Mouse (Mus musculus) mesoderm, embryonic 11.5 days (tissue): ENCODE data around the gene Eno3.
A peak's percentile ranks its signal among the peaks of the same experiment; 100 is the strongest.

Experiments
- DNase-seq: peaks from one replicate; pipeline ENCODE4 v3.0.0-alpha.2; 2012; ENCODE audit warnings: low read depth, low spot score

Eno3 gene

GRCm38 (mm10) chr11:70656456-70656927, 510 bp upstream of the Eno3 start:
- peak; percentile 64 for DNase-seq

DNA sequence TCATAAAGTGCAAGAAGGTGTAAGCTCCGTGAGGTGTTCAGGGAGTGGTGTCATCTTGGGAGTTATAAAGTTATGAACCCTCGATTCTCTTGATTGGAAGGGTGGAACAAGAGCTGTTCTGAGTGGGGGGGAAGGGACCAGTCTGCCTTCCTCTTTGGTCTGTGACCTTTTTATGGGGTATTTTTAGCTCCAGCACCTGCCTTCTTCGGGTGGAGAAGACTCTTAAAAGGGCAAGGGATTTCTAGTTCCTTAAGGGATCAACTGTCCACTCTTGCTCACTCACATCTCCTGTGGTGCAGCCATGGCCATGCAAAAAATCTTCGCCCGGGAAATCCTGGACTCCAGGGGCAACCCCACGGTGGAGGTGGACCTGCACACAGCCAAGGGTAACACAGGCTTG, 571 bp downstream of the Eno3 start:
- DNase-seq, result no peak

DNA sequence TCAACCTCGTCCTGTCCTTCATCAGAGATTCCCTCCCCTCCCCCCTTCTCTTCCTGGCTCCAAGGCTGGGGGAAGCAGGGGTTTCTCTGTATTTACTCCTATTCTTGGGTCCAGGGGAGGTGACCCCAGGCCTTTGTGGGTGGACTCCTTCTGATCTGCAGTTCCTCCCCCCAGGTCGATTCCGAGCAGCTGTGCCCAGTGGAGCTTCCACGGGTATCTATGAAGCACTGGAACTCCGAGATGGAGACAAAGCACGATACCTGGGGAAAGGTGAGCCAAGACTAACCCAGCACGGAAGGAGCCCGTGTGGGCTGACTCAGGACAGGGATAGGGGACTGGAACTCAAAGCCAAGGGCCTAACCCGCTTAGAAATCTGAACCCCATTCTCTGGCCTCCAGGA, 989 bp downstream of the Eno3 start:
- no peak for DNase-seq

DNA sequence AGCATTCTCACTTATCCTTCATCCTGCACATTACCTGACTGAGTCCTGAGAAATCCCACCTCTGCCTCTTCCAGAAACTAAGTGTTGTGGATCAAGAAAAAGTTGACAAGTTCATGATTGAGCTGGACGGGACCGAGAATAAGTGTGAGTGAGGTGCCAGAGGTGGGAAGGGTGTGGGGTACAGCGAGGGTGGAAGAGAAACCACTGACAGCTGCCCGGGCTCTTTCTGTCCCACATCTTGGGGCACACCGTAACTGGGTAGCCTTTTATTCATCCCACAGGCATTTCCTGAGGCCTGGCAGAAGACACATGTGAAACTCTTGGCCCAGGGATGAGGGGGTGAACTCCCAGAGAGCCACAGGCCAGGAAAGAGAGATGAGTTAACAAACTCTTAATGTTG, 1.5 kb downstream of the Eno3 start:
- no peak for DNase-seq

DNA sequence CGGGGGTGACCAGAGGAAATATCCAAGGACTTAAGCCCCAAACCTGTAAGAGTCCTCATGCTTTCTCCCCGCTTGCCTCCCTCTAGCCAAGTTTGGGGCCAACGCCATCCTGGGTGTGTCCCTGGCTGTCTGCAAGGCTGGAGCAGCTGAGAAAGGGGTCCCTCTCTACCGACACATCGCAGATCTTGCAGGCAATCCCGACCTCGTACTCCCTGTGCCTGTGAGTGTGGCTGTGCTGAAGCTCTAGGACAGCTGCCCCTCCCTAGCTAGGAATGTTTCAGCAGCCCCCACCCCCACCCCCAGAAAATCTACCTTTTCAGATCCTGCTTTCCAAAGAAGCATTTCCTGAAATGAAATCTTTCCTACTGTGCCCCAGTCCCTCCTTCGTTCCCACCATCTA, 1.9 kb downstream of the Eno3 start:
- DNase-seq, result no peak

DNA sequence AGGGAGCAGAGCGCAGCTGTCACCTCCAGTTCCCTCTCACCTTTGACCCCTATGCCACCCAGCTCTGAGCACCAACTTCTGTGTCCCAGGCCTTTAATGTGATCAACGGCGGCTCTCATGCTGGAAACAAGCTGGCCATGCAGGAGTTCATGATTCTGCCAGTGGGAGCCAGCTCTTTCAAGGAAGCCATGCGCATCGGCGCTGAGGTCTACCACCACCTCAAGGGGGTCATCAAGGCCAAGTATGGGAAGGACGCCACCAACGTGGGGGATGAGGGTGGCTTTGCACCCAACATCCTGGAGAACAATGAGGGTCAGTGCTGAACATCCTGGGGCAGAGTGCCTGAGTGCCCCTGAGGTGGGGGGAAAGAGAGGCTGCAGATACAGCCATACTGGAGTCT, 3.6 kb downstream of the Eno3 start:
- no peak for DNase-seq

DNA sequence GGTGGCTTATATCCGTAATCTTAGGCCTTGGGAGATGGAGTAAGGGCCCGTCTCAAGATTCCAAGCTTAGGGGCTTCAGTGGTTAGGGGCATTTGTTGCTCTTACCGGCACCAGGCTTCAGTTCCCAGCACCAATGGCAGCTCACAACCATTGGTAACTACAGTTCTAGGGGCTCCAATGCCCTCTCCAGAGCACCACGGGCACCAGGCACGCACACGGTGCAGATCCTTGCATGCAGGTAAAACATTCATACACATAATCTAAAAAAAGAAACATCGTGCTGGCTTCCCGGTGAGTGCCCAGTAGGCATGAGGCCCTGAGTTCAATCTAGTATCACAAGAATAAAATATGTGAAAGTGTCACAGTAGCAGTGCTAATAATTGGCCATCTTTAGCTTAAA, 6.1 kb downstream of the Eno3 start:
- no peak for DNase-seq

GRCm38 (mm10) chr11:70663957-70664356, 7.0 kb downstream of the Eno3 start:
- no peak for DNase-seq

DNA sequence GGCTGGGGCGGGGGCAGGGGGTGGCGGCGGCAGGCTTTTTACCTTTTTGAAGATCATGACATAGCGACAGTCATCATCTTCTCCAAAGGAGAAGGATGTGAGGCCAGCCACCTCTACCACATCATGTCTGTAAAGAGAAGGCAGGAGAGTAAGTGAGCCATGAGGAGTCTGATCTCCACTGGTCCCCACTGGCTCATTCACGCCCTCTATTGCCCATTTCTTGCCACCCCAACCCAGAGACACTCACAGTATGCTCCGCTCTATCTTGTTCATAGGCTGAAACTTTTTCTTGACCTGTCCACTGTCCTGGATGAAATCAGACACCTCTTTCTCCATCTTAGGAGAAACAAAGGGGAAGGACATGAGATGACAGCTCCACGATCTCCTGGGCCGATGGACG, 7.7 kb downstream of the Eno3 start:
- no peak for DNase-seq

DNA sequence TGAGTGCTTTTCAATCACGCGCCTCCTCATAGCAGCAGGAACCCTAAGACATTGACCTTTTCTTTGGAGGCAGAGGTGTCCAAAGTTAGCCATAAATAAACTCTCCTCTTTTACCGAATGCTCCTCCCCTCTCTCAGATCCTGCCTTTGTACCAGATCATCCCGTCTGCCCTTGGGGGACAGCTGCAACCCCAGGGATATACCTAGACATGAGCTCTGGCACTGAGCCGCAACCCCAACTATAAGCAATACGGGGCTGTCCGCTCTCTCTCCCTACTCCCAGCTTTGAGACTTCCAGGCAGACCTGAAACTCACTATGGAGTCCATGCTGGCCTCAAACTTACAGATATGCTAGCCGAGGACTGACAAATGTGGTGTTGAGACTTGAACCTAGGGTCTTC, 9.7 kb downstream of the Eno3 start:
- DNase-seq, result no peak

DNA sequence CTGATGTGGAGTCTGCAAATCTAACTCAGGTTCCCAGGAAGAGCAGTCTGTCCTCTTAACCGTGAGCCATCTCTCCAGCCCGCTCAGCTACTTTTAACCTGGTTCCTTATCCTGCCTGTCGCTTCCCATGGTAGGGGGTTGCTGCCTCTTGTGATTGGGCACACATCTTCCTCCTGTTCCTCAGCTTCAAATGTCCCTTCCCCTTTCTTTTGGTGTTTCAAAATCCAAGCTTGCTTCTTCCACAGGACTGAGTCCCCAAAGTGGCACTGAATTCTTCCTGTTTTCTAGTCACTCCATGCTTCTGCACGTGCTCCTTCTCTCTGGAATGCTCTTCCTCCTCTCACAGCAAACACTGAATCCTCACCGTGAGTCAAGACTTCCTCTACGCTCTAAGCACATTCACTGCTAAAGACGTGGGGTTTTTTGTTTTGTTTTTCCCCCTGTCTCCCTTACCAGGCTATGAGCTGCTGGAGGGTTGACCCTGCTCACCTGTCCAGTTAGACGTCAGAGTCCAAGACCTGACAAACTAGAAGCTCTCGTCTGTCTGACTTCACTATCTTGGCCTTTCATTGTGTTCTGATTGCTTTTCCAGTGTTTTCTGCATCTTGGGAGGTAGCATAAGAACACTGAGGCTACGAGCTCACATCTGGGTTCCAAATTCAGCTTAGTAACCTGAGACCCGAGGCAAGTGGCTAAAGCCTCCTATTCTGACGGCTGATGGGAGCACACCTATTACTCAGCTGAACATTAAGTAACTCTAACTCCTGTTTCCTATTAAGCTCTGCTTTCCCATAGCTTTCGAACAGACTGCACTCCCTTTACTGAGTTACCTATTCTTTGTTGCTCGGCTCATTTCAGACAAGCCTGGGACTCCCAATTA, 10.5 kb downstream of the Eno3 start:
- no peak for DNase-seq

GRCm38 (mm10) chr11:70668335-70668770, 11.4 kb downstream of the Eno3 start:
- DNase-seq, result no peak

- DNase-seq, result peak; percentile 99
Measured at GRCm38 (mm10) chr11:70668771-70669505, 11.9 kb downstream of the Eno3 start, which contains the start of gene Spag7. Gene Spag7, minus strand, starts transcription at chr11:70669416.

DNA sequence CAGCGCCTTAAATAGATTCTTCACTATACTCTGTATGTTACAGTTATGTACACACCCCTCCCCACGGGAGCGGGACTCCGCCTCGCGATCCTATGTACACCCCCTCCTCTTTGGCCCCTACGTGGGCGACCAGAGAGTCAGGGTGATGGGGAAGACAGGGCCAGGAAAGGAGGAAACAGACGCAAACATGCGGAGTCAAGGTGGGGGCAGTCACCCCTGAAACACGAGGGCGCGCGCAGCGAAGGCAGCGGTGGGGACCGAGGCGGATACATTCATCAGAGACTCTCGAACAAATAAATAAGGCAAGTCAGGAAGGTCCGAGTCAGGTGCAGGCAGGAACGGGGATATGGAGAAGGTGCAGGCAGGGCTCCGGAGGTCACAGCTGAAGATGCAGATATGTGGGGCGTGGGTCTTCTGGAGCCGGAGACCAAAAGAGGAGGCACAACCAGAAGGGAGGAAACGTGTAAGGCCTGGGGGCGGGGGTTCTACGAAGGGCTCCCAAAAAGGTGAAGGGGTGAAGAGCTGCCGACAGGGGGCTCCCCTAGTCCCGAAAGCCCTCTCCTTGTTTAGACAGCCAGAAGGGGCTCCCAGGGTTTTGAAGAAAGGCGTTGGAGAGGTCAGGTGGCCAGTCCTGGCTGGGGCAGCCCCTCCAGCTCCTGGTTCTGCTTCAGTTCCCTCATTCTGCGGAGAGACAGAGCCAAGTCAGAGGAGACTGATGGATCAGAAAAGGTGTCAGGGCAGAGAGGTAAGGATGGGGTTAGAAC, 12.8 kb downstream of the Eno3 start:
- peak; percentile 83 for DNase-seq

DNA sequence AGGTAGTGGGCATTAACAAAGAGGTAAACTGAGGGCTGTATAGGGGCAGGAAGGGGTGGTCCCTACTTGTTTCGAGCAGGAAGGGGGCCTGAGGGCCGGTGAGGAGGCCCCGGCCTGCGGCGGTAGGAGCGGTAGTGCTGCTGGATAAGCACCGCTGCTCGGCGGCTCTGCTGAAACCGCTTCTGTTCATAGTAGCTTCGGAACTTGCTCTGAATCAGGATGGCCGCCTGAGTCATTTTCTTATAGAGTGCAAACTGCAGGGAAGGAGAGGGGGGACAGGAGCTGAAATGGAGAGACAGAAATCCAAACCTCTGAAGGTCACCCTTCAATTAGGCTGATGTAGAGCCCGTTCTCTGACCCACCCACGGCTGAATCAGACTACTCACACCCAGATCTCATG, 13.5 kb downstream of the Eno3 start:
- no peak for DNase-seq

- no peak for DNase-seq
Measured at GRCm38 (mm10) chr11:70671333-70672047, 14.5 kb downstream of the Eno3 start.

- no peak for DNase-seq
Measured at GRCm38 (mm10) chr11:70674014-70674413, 17.0 kb downstream of the Eno3 start.

GRCm38 (mm10) chr11:70674501-70674900, 17.5 kb downstream of the Eno3 start:
- DNase-seq, result no peak

GRCm38 (mm10) chr11:70678092-70678491, 21.1 kb downstream of the Eno3 start:
- no peak for DNase-seq

DNA sequence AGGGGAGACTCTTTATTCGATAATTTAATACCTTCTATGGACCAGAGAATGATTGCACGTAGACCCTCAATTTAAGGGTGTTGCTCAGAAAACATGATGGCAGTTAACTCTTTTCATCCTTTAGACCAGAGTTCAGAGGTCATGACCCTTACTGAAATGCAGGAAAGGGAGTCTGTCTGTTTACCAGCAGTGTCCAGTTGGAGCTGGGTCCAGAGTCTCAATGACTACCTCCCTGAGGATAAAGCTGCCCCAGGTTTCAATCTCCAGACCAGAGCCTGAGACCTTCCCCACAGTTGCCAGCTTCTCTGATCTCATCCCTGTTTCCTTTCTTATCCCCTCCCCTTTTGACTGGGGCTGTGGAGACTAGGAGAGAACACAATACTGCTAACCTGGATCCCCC, 21.6 kb downstream of the Eno3 start:
- DNase-seq, result no peak

- DNase-seq, result no peak
Measured at GRCm38 (mm10) chr11:70679361-70679760, 22.4 kb downstream of the Eno3 start.
